Mouse (Mus musculus): ENCODE measurements around the gene Zfp747.
"Not testable (repeated sequence)": the region's sequence is repeated elsewhere in the genome, so short reads cannot be mapped to it uniquely, and the experiment has no call there.

Gene Zfp747

GRCm38 (mm10) chr7:127375271-127376245 is at the start of gene Zfp747:
Gene Zfp747, minus strand, starts transcription at chr7:127376050.
- in situ Hi-C loops (cut with MboI, MseI) = not testable (repeated sequence)

DNA sequence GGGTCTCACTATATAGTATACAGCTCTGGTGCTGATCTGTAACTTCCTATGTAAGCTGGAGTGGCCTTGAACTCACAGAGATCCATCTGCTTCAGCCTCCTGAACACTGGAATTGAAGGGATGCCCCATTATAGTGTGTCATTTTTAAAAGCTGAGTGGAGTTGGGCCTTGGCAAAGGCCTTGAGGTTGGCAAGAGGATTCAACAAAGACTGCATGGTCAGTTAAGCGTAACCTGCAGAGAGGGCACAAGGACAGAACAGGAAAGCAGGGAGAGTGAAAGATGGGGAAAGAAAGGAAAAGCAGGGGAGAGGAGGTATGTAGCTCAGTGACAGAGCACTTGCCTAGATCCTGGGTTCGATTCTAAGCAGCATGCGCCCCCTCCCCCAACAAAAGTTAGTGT is 49.4 kb upstream of the Zfp747 start:
- in situ Hi-C loops (cut with MboI, MseI) = no loop called here

DNA sequence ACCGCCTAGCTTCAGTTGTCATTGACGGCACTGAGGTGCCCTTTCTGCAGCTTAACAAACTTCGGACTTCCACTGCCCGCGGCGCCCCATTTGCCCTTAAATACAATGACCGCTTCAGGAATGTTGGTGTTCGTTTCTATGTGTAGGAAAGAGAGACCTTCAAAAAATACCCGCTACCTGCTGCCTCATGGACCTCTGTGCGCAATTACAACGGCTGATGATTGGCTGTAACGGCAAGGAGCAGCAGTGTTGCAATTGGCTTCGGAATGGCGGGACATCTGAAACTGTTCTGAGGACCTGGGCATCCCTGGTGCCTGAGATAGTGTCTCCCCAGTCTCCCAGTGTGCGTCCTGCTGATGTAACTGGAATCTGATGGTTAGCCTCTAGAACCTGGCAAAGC is 46.4 kb upstream of the Zfp747 start:
- in situ Hi-C loops (cut with MboI, MseI) = no loop called here

GRCm38 (mm10) chr7:127421388-127422191 is 45.7 kb upstream of the Zfp747 start, which contains the start of gene Zfp688:
Gene Zfp688, minus strand, starts transcription at chr7:127422068.
- in situ Hi-C loops (cut with MboI, MseI) = no loop called here

DNA sequence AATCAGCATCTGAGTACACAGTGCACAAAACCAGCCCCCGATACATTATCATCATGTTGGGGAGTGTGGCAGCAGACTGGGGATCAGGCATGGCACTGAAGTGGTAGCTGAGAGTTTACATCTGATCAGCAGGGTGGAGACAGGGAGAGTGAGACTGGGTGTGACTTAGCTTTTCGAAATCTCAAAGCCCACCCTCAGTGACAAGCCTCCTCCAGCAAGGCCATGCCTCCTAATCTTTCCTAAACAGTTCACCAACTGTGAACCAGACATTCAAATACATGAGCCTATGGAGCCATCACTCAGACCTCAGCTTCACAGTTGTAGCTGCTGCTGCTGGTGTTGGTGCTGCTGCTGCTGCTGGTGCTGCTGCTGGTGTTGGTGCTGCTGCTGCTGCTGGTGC is 35.6 kb upstream of the Zfp747 start:
- in situ Hi-C loops (cut with MboI, MseI) = no loop called here

GRCm38 (mm10) chr7:127406002-127406987 is 30.4 kb upstream of the Zfp747 start, which contains the start of gene Zfp764:
Gene Zfp764, minus strand, starts transcription at chr7:127406822.
- in situ Hi-C loops (cut with MboI, MseI) = not testable (repeated sequence)

- in situ Hi-C loops (cut with MboI, MseI) = not testable (repeated sequence)
These were observed 28.3 kb upstream of the Zfp747 start for GRCm38 (mm10) chr7:127404101-127404500.

- in situ Hi-C loops (cut with MboI, MseI) = no loop called here
These were observed 27.1 kb upstream of the Zfp747 start for GRCm38 (mm10) chr7:127402980-127403379.

GRCm38 (mm10) chr7:127400355-127400754 is 24.5 kb upstream of the Zfp747 start:
- in situ Hi-C loops (cut with MboI, MseI) = no loop called here

- in situ Hi-C loops (cut with MboI, MseI) = no loop called here
These were observed 18.1 kb upstream of the Zfp747 start for GRCm38 (mm10) chr7:127393944-127394333.

- in situ Hi-C loops (cut with MboI, MseI) = no loop called here
These were observed 17.5 kb upstream of the Zfp747 start, which contains the start of gene E430018J23Rik for GRCm38 (mm10) chr7:127393157-127393943. Gene E430018J23Rik, minus strand, starts transcription at chr7:127393629.

- in situ Hi-C loops (cut with MboI, MseI) = no loop called here
These were observed 16.5 kb upstream of the Zfp747 start for GRCm38 (mm10) chr7:127392251-127392824.

- in situ Hi-C loops (cut with MboI, MseI) = no loop called here
These were observed 15.7 kb upstream of the Zfp747 start for GRCm38 (mm10) chr7:127391538-127391937.

GRCm38 (mm10) chr7:127390306-127390705 is 14.5 kb upstream of the Zfp747 start:
- in situ Hi-C loops (cut with MboI, MseI) = no loop called here

DNA sequence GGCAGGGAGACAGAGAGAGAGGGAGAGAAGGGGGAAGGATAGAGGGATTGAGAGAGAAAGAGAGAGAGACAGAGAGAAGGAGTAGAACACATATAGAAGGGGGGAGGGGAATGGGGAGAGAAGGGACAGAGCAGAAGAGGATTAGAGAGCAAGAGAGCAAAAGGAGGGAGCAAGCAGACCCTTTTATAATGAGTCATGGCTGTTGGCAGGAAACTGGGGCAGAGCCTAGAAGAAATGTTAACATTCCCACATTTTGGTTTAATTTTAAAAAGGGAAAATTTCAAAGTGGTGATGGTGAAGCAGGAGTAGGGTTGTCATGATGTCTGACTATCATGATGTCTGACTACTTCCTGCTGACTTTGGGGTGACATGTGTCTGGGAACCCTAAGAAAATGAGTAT is 12.4 kb upstream of the Zfp747 start:
- in situ Hi-C loops (cut with MboI, MseI) = not testable (repeated sequence)

DNA sequence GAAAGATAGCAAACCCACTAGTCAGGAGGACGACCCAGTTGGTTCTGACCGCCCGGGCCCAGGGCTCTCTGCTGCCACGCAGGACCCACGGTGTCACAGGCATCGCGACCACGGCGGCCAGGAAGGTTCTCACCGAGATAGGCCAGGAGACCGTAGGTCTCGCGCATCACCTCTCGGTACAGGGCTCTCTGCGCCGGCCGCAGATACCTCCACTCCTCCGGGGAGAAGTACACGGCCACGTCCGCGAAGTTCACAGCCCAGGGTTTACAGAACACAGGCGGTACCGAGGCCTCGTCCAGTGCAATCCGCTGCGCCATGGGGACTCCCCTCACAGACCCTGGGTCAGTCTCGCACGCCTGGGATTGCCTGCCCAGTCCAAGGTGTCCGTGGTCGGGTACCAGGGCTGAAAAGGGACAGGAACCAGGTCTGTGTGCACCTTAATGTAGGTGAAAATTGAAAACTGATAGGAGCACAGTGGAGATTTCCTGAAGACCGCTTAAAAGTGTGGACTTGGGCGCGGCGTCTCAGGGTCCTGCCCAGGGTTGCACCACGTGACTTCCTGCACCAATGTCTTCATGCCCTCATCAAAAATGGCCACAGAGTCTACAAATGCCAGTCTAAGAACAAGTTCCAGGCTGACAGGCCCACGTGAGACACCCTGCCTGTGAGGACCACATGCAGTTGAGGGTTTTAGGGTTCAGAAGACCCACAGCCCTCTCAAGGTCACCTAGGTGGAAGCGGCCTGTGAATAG is 11.0 kb upstream of the Zfp747 start, which contains the start of gene 9130019O22Rik:
Gene 9130019O22Rik (minus strand): TSS at position 526 of the 752 bp plus-strand sequence.
- in situ Hi-C loops (cut with MboI, MseI) = no loop called here

GRCm38 (mm10) chr7:127385560-127385959 is 9.7 kb upstream of the Zfp747 start:
- in situ Hi-C loops (cut with MboI, MseI) = not testable (repeated sequence)

GRCm38 (mm10) chr7:127378310-127378921 is 2.6 kb upstream of the Zfp747 start:
- in situ Hi-C loops (cut with MboI, MseI) = no loop called here
